Mouse (Mus musculus): ENCODE data around the gene Bax. TPM values are rescaled to one million over a fixed set of nuclear protein-coding genes. Genes with fewer than 3 reads are reported as not detected.
"Not testable (repeated sequence)": the region's sequence is repeated elsewhere in the genome, so short reads cannot be mapped to it uniquely, and the experiment has no call there.

The Bax gene
- polyA plus RNA-seq, 1 experiment from 2014 or later: 107 TPM

GRCm38 (mm10) chr7:45486761-45487415 is 20.2 kb upstream of the Bax start, which contains the start of gene Gm45808:
TSS of gene Gm45808 (minus strand) at chr7:45486811.
- Histone ChIP-seq H3K27me3 (ENCODE audit: control insufficient read depth, insufficient read depth, low read length) (no peaks in the 10 kb centered on the region), H3K27ac (ENCODE audit: low read depth, low read length) (no peak within 1 kb of the TSS), H3K4me1 (ENCODE audit: control insufficient read depth, insufficient read depth, low read length) (peaks cover 4% of the 10 kb centered on the region; the same call in 1 of the 2 replicates), H3K9ac (replicated peaks; ENCODE audit: low read depth, low read length) (no peak within 1 kb of the TSS), H3K36me3 (ENCODE audit: control insufficient read depth, insufficient read depth, low read length) (no peaks in the 10 kb centered on the region), H3K4me2 (ENCODE audit: low read depth, low read length) (no peak within 1 kb of the TSS), H3K4me3 (ENCODE audit: low read depth, low read length) (no peak within 1 kb of the TSS), H3K9me3 (ENCODE audit: control insufficient read depth, low read length) (no peaks in the 10 kb centered on the region)
- ATAC-seq (ENCODE audit: low read depth): no peak
- WGBS: 82% methylated on average over 12 of the region's 12 CpGs

GRCm38 (mm10) chr7:45486158-45486557 is 19.5 kb upstream of the Bax start:
- Histone ChIP-seq H3K27me3 (ENCODE audit: control insufficient read depth, insufficient read depth, low read length) (no peaks in the 10 kb centered on the region), H3K4me3 (ENCODE audit: low read depth, low read length) (no peak overlapping the region), H3K27ac (ENCODE audit: low read depth, low read length) (no peak overlapping the region), H3K4me2 (ENCODE audit: low read depth, low read length) (no peak overlapping the region), H3K9ac (replicated peaks; ENCODE audit: low read depth, low read length) (no peak overlapping the region), H3K9me3 (ENCODE audit: control insufficient read depth, low read length) (no peaks in the 10 kb centered on the region), H3K4me1 (ENCODE audit: control insufficient read depth, insufficient read depth, low read length) (peaks cover 4% of the 10 kb centered on the region; the same call in 1 of the 2 replicates), H3K36me3 (ENCODE audit: control insufficient read depth, insufficient read depth, low read length) (no peaks in the 10 kb centered on the region)
- 83% methylated on average over 7 of the region's 7 CpGs for WGBS
- ATAC-seq (ENCODE audit: low read depth): no peak

GRCm38 (mm10) chr7:45484985-45485384 is 18.3 kb upstream of the Bax start:
- H3K27me3 ChIP-seq (ENCODE audit: control insufficient read depth, insufficient read depth, low read length); H3K36me3 ChIP-seq (ENCODE audit: control insufficient read depth, insufficient read depth, low read length); ATAC-seq (ENCODE audit: low read depth); H3K9ac ChIP-seq (replicated peaks; ENCODE audit: low read depth, low read length); H3K4me3 ChIP-seq (ENCODE audit: low read depth, low read length); H3K27ac ChIP-seq (ENCODE audit: low read depth, low read length); H3K4me2 ChIP-seq (ENCODE audit: low read depth, low read length); H3K4me1 ChIP-seq (ENCODE audit: control insufficient read depth, insufficient read depth, low read length); H3K9me3 ChIP-seq (ENCODE audit: control insufficient read depth, low read length): not testable (repeated sequence)
- 97% methylated on average over 5 of the region's 5 CpGs for WGBS

GRCm38 (mm10) chr7:45482166-45482565 is 15.5 kb upstream of the Bax start:
- Histone ChIP-seq H3K27ac (ENCODE audit: low read depth, low read length) (no peak overlapping the region), H3K9ac (replicated peaks; ENCODE audit: low read depth, low read length) (no peak overlapping the region), H3K27me3 (ENCODE audit: control insufficient read depth, insufficient read depth, low read length) (no peaks in the 10 kb centered on the region), H3K4me1 (ENCODE audit: control insufficient read depth, insufficient read depth, low read length) (no peaks in the 10 kb centered on the region), H3K4me3 (ENCODE audit: low read depth, low read length) (no peak overlapping the region), H3K9me3 (ENCODE audit: control insufficient read depth, low read length) (no peaks in the 10 kb centered on the region), H3K36me3 (ENCODE audit: control insufficient read depth, insufficient read depth, low read length) (no peaks in the 10 kb centered on the region), H3K4me2 (ENCODE audit: low read depth, low read length) (no peak overlapping the region)
- WGBS: 82% methylated on average over 1 of the region's 1 CpGs
- ATAC-seq (ENCODE audit: low read depth): no peak

DNA sequence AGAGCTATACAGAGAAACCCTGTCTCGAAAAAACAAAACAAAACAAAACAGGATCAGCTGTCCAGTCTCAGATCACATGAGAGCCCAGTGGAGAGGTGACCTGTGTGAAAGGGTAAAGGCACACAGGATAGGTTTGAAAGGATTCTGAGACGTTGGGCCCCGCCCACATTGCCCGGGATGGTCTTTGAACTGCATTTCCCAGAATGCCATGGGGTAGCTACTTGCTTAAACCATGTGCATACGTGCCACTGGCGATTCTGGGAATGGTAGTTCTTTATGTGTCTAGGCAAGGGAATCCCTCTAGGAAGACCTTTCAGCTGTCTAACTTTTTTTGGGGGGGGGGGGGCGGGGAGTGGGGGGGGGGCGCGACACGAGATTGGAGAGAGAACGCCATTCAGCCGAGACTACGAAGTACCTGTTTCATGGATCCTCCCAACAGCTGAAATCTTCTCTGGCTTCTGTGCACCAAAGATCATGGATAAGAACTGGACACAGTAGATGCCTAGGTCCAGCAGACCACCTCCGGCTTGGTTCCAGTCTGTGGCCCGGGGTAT is 14.8 kb upstream of the Bax start, which contains the start of gene Tulp2:
Gene Tulp2, plus strand, starts transcription at position 504 of the 554 bp plus-strand sequence.
- Histone ChIP-seq H3K9me3 (ENCODE audit: control insufficient read depth, low read length) (no peaks in the 10 kb centered on the region), H3K36me3 (ENCODE audit: control insufficient read depth, insufficient read depth, low read length) (no peaks in the 10 kb centered on the region), H3K27ac (ENCODE audit: low read depth, low read length) (no peak within 1 kb of the TSS), H3K4me2 (ENCODE audit: low read depth, low read length) (no peak within 1 kb of the TSS), H3K4me3 (ENCODE audit: low read depth, low read length) (no peak within 1 kb of the TSS), H3K4me1 (ENCODE audit: control insufficient read depth, insufficient read depth, low read length) (no peaks in the 10 kb centered on the region), H3K27me3 (ENCODE audit: control insufficient read depth, insufficient read depth, low read length) (no peaks in the 10 kb centered on the region), H3K9ac (replicated peaks; ENCODE audit: low read depth, low read length) (no peak within 1 kb of the TSS)
- 54% methylated on average over 15 of the region's 15 CpGs for whole genome bisulfite sequencing
- peak; percentile 91 for ATAC-seq (ENCODE audit: low read depth)

DNA sequence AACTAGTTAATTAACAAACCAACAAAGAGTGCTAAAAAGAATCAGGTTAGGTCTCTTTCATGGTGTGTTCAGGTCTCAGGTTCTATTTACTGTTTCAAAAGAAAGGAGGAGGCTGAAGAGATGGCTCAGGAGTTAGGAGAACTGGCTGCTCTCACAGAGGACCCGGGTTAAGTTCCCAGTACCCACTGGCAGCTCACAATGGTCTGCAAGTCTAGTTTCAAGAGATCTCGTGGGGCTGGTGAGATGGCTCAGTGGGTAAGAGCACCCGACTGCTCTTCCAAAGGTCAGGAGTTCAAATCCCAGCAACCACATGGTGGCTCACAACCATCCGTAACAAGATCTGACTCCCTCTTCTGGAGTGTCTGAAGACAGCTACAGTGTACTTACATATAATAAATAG is 13.6 kb upstream of the Bax start:
- not testable (repeated sequence) for H3K27ac ChIP-seq (ENCODE audit: low read depth, low read length); H3K4me3 ChIP-seq (ENCODE audit: low read depth, low read length); ATAC-seq (ENCODE audit: low read depth); H3K4me2 ChIP-seq (ENCODE audit: low read depth, low read length); H3K27me3 ChIP-seq (ENCODE audit: control insufficient read depth, insufficient read depth, low read length); H3K9ac ChIP-seq (replicated peaks; ENCODE audit: low read depth, low read length); H3K4me1 ChIP-seq (ENCODE audit: control insufficient read depth, insufficient read depth, low read length); H3K9me3 ChIP-seq (ENCODE audit: control insufficient read depth, low read length); H3K36me3 ChIP-seq (ENCODE audit: control insufficient read depth, insufficient read depth, low read length)
- 82% methylated on average over 3 of the region's 4 CpGs for WGBS

DNA sequence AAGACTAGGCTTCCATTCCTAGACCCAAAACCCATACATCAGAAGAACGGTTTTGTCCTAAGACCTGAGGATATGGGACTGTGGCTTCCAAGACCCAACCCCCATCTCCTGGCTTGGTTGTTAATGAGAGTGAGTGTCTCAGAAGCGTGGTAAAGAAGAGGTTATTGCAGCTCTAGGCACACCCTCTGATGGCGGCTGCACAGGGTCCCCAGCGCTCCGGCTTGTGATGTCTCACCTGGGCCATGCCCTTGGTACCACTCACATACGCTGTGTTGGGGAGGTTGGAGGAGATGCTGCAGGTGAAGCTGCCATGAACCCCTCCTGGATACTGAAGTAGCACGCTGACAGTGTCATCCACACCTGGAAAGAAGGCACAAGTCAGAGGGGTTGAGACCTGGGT is 12.1 kb upstream of the Bax start:
- no peaks in the 10 kb centered on the region for H3K4me1 ChIP-seq (ENCODE audit: control insufficient read depth, insufficient read depth, low read length)
- WGBS: 90% methylated on average over 7 of the region's 7 CpGs
- ATAC-seq (ENCODE audit: low read depth): no peak
- H3K9ac ChIP-seq (replicated peaks; ENCODE audit: low read depth, low read length): no peak overlapping the region
- H3K4me3 ChIP-seq (ENCODE audit: low read depth, low read length): no peak overlapping the region
- H3K27ac ChIP-seq (ENCODE audit: low read depth, low read length): no peak overlapping the region
- no peaks in the 10 kb centered on the region for H3K27me3 ChIP-seq (ENCODE audit: control insufficient read depth, insufficient read depth, low read length)
- H3K36me3 ChIP-seq (ENCODE audit: control insufficient read depth, insufficient read depth, low read length): no peaks in the 10 kb centered on the region
- no peaks in the 10 kb centered on the region for H3K9me3 ChIP-seq (ENCODE audit: control insufficient read depth, low read length)
- no peak overlapping the region for H3K4me2 ChIP-seq (ENCODE audit: low read depth, low read length)

DNA sequence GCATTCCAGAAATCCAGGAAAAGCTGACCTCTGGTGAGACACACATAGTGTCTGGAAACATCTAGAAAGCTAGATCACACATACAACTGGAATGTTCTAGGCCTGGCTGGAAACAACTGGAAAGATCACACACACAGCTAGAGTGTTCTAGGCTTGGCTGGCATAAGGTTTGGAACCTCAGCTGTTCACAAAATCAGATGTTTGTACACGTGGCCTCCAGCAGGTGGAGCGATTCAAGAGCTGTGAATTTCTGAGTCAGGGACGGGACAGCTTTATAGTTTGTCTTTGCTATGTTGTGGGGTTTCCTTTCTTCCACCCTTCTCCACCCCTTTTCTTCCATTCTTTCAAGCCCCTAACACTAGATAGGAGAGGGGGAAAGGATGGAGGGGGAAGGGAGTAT is 10.3 kb upstream of the Bax start:
- H3K36me3 ChIP-seq (ENCODE audit: control insufficient read depth, insufficient read depth, low read length): no peaks in the 10 kb centered on the region
- no peak overlapping the region for H3K4me2 ChIP-seq (ENCODE audit: low read depth, low read length)
- ATAC-seq (ENCODE audit: low read depth): peak; percentile 34; the same call in 1 of the 2 replicates
- no peak overlapping the region for H3K27ac ChIP-seq (ENCODE audit: low read depth, low read length)
- no peaks in the 10 kb centered on the region for H3K27me3 ChIP-seq (ENCODE audit: control insufficient read depth, insufficient read depth, low read length)
- no peak overlapping the region for H3K9ac ChIP-seq (replicated peaks; ENCODE audit: low read depth, low read length)
- WGBS: 6% methylated on average over 3 of the region's 3 CpGs
- H3K4me3 ChIP-seq (ENCODE audit: low read depth, low read length): no peak overlapping the region
- H3K9me3 ChIP-seq (ENCODE audit: control insufficient read depth, low read length): no peaks in the 10 kb centered on the region
- H3K4me1 ChIP-seq (ENCODE audit: control insufficient read depth, insufficient read depth, low read length): no peaks in the 10 kb centered on the region

DNA sequence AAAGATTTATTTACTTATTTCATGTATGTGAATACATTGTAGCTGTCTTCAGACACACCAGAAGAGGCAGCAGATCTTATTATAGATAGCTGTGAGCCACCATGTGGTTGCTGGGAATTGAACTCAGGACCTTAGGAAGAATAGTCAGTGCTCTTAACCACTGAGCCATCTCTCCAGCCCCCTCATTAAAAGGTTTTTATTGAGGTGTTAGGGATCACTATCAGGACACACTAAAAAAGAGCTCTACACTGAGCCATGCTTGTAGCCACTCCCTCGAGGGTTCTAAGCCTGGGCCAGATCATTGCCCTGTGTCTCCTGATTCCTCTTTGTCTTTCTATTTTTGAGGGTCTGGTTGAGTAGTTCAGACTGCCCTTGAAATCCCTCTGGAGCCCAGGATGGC is 9.8 kb upstream of the Bax start:
- H3K9me3 ChIP-seq (ENCODE audit: control insufficient read depth, low read length): no peaks in the 10 kb centered on the region
- H3K36me3 ChIP-seq (ENCODE audit: control insufficient read depth, insufficient read depth, low read length): no peaks in the 10 kb centered on the region
- H3K4me3 ChIP-seq (ENCODE audit: low read depth, low read length): no peak overlapping the region
- ATAC-seq (ENCODE audit: low read depth): no peak
- H3K27me3 ChIP-seq (ENCODE audit: control insufficient read depth, insufficient read depth, low read length): no peaks in the 10 kb centered on the region
- WGBS: 65% methylated on average over 1 of the region's 1 CpGs
- no peaks in the 10 kb centered on the region for H3K4me1 ChIP-seq (ENCODE audit: control insufficient read depth, insufficient read depth, low read length)
- H3K4me2 ChIP-seq (ENCODE audit: low read depth, low read length): no peak overlapping the region
- no peak overlapping the region for H3K27ac ChIP-seq (ENCODE audit: low read depth, low read length)
- H3K9ac ChIP-seq (replicated peaks; ENCODE audit: low read depth, low read length): no peak overlapping the region

Measured in neural tube, embryonic 14.5 days (tissue).